Mouse (Mus musculus) T-helper 1 cell (primary cell): ENCODE data around the gene Nfic.

ENCODE experiments used
- in situ Hi-C: fragments of 300-600 bp; cut with MboI, MseI; formaldehyde crosslinking; loops from one replicate; pipeline ENCODE4 v1.15.1; 2025; ENCODE audit warnings: high pct_unique_total_duplicates

Nfic gene

GRCm38 (mm10) chr10:81387716-81388115 lies 67.7 kb downstream of the Nfic start:
- in situ Hi-C loops, result no loop called here

GRCm38 (mm10) chr10:81385603-81386306 lies 69.7 kb downstream of the Nfic start:
- in situ Hi-C loops, result no loop called here

DNA sequence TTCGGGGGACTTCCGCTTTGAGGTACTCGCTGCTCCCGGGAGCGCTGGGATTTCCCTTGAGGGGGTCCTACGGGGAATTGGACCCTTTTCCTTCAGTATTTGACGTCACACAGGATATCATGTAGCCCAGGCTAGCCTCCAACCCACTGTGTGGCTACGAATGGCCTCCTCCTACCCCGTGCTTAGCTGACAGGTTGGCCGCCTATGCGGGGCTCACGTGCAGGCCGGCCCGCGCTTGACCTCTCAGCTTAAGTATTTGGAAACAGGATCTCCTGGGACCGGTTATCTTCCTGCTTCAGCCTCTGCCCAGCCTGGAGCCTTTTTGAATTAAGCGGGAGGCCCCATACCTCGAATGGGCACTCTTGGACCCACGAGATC lies 70.8 kb downstream of the Nfic start:
- in situ Hi-C loops, result no loop called here

DNA sequence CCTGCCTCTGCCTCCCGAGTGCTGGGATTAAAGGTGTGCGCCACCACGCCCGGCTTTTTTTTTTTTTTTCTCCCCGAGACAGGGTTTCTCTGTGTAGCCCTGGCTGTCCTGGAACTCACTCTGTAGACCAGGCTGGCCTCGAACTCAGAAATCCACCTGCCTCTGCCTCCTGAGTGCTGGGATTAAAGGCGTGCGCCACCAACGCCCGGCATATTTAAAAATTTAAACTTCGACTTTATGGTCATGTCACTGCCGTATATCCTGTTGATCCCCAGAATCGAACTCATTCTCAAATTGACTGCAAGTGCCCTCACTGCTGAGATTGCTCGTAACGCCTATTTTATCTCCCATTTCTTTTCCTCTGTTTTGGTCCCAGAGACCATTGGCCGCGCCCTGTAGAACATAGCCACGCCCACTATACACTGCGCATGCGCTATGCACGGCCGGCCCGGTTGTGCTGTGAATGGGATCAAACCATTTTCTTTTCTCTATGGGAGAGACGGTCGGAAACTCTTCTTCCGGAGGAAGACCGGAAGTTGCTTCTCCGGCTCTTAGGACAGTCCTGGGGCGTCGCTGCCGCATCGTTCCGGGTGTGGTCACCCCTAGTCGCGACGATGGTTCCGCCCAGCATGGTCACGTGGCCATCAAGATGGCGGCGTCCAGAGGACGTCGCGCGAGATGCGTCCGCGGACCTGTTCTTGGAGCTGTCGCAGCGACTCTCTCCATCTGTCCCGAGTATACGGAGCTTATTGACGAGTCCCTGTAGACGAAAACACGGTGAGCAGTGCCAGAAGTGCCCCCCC lies 71.4 kb downstream of the Nfic start, which contains the start of the genes Dohh and Gm48551:
Gene Dohh, plus strand, starts transcription at position 627 of the 803 bp plus-strand sequence.
Gene Gm48551, plus strand, starts transcription at position 665 of the 803 bp plus-strand sequence.
- in situ Hi-C loops, result no loop called here

DNA sequence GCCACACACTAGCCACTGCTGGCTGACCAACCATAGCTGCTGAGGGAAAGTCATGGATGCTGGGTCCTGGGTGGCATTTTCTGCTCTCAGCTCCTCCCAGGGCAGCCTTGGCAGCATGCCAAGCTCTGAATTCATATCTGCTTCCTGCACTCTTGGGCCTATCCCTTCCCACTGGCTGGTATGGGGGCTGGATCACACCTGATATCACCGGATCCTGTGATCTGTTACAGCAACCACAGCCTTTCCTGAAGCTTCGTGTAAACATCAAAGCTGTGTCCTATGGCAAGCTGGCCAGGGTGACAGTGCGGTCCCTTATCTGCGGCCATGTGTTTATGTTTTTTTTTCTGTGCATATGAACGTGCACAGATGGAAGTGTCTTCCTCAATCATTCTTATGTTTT lies 73.4 kb downstream of the Nfic start:
- in situ Hi-C loops, result no loop called here

- in situ Hi-C loops, result loop anchor here (10.0 kb wide), 1 partner anchor 555 kb away; the partner anchor contains the start of gene Oaz1
Observed at GRCm38 (mm10) chr10:81379809-81380378, 75.5 kb downstream of the Nfic start.

GRCm38 (mm10) chr10:81379183-81379553 lies 76.3 kb downstream of the Nfic start:
- in situ Hi-C loops, result loop anchor here (10.0 kb wide), 1 partner anchor 554 kb away; the partner anchor contains the start of gene Oaz1

- in situ Hi-C loops, result loop anchor here (10.0 kb wide), 1 partner anchor 554 kb away; the partner anchor contains the start of gene Oaz1
Observed at GRCm38 (mm10) chr10:81378553-81379182, 76.8 kb downstream of the Nfic start.

GRCm38 (mm10) chr10:81377793-81378552 lies 77.5 kb downstream of the Nfic start, which contains the start of gene Fzr1:
Fzr1 (minus strand) TSS chr10:81378516.
- in situ Hi-C loops, result loop anchor here (10.0 kb wide), 1 partner anchor 553 kb away; the partner anchor contains the start of gene Oaz1

DNA sequence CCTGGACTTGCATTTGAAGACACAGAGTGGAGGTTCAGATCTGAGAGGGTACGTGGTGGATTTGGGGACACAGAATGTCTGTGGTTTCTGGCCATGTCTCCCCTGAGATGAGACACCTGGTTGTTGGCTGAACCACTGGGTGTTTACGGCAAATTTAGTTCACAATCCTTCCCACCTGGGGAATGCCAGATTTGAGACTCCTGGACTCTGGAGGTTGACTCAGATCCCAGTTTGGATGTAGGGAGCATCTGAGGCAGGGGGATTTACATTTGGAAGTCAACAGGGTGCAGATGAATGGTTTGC lies 78.1 kb downstream of the Nfic start:
- in situ Hi-C loops, result loop anchor here (10.0 kb wide), 1 partner anchor 553 kb away; the partner anchor contains the start of gene Oaz1

- in situ Hi-C loops, result loop anchor here (10.0 kb wide), 1 partner anchor 552 kb away; the partner anchor contains the start of gene Oaz1
Observed at GRCm38 (mm10) chr10:81376561-81377361, 78.7 kb downstream of the Nfic start.

DNA sequence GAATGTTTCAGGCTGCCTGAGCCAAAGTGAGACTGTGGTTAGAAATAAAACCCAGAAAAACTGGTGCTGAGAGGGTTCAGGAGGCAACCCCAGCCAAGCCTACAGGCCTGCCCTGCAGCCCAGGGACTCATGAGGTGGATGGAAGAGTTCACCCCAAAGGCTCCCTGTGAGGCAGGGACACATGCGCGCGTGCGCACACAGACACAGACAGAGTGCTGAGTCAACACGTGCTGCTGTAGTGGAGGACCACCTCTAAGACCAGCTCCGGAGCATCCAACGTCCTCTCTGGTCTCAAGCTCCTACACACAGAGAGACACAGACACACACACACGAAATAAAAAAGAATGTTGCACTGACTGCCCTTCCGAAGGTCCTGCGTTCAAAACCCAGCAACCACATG lies 80.1 kb downstream of the Nfic start:
- in situ Hi-C loops, result loop anchor here (10.0 kb wide), 1 partner anchor 551 kb away; the partner anchor contains the start of gene Oaz1

- in situ Hi-C loops, result no loop called here
Observed at GRCm38 (mm10) chr10:81367207-81367495, 88.3 kb downstream of the Nfic start.

GRCm38 (mm10) chr10:81366477-81367206 lies 88.8 kb downstream of the Nfic start:
- in situ Hi-C loops, result no loop called here

- in situ Hi-C loops, result no loop called here
Observed at GRCm38 (mm10) chr10:81365672-81366476, 89.6 kb downstream of the Nfic start, which contains the start of gene 4930404N11Rik. 4930404N11Rik (minus strand) TSS chr10:81365816.

- in situ Hi-C loops, result no loop called here
Observed at GRCm38 (mm10) chr10:81365073-81365472, 90.4 kb downstream of the Nfic start.

- in situ Hi-C loops, result no loop called here
Observed at GRCm38 (mm10) chr10:81364666-81365065, 90.8 kb downstream of the Nfic start.
